Mouse (Mus musculus) erythroblast, embryonic 14.5 days (primary cell): ENCODE results near the gene Mtcl1.

Experiments
- GATA1 ChIP-seq: IDR thresholded peaks from 2 replicates; pipeline ENCODE4 v1.6.1; 2012; ENCODE audit warnings: low read length, inconsistent platforms, mixed read lengths
- TAL1 ChIP-seq: IDR thresholded peaks from 3 replicates; pipeline ENCODE4 v1.6.1; 2012; ENCODE audit warnings: low read length, inconsistent platforms, mixed read lengths

DNA sequence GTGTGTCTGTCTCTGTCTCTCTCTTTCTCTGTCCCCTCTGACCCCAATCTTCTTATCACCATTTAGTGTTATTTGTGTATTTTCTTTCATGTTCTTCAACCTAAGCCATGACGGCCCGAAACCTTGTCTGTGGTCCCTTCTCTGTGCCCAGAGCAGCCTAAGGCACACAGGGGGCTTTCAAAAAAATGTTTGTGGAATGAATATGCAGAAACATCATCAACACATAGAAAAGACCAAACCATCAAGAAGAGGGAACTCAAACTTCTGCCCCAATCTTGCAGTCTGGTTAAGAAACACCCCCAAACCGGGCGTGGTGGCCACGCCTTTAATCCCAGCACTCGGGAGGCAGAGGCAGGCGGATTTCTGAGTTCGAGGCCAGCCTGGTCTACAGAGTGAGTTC is 9.7 kb downstream of the Mtcl1 start:
- TF ChIP-seq GATA1 (no peak), TAL1 (no peak)
